Mouse (Mus musculus): ENCODE measurements around the gene Gas7.

Gene Gas7

DNA sequence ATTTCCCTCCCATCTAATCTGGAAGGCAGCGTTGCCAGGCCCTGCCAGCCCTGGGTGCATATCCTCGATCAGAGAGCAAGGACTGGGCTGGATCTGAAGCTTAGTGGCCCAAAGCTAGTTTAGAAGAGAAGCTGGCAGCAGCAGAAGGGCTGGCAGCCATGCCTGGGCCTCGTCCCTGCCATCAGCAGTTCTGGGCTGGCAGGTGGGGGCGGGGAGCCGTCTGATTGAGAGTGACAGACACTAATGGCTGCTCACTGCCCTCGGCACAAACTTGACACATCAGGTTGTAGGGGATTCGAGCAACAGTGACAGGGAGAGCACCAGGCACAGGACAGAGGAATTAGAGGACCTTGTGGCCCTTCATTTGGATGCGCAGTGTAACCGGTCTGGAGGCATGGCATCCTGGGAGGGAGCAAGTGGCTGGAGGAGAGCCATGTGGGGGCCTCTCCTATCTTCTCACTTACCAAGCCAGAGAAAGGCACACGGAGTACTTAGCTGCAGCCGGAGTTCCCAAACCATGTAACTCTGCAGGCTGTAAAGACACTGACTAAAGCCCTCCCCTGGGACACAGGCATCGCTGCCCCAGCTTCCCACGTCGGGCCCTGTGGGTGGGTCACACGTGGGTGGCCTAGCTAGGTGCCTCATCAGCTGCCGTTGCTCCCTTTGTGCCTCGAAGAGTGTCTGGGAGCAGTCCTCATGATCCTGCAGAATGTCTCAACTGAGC, 200.2 kb downstream of the Gas7 start:
- no peak for DNase-seq (ENCODE audit: low read depth)

DNA sequence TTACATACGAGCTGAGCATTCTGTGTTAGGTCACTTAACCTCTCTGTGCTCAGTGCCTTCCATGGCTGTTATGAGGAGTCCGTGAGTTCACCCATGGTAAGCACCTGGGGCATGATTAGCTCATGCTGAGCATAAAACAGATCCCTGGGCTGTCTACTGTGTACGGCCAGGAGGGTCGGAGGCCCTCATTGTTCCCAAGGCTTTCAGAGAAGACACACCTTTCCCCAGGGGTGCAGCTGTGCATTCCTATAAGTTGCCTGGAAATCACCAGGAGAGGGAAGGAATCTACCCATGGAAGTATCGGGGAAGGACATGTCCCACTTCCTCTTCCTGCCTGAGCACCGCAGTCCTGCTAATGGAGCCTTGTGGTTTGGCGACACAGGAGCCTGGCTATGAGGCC, 201.1 kb downstream of the Gas7 start:
- DNase-seq (ENCODE audit: low read depth), result no peak

DNA sequence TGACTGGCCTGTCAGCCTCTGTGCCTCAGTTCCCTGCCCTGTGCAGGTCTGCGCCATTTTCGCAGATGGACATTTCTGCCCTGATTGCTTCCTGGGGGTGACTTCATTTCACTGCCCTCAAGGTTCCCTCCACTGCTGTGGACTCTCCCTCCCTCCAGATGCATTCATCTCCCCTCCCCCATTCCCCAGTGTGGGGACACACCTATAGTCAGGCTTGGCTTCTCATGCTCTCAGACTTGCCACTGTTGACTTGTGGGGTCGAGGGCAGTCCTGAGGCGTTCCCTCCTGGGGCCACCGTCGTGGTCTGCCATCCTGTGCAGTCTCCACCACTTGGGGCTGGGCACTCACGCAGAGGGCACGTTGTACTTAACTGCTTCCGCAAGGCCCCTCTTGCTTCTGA, 201.6 kb downstream of the Gas7 start:
- DNase-seq (ENCODE audit: low read depth), result no peak

DNA sequence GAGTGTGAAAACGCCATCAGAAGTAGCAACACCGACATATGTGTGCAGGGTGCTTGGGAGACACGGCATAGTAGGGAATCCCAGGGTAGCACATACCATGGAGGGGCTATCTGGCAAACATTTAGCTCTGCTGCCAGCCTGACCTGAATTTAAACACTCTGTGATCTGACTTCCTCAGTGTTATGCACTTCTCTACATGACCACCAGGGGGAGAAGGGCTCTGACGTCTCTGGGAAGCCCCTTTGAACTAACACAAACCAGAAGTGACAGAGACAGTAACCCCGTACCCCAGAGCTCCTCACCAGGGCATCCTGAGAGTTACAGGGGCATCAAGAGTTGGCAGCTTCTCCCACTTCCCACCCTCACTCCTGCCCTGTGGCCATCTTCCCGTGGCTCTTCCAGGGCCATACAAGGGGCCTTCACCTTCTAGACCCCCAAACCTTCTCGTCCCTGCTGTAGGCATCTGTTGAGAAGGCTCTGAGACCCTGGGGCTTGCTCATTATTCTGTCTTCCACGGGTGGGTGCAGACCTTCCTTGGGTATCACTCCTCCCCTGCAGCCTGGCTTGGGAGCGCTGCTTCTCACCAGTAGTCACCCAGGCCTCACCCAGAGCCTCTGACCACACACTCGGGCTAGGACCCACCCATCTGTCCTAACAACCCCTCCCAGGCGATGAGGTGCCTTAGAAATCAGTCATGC, 202.6 kb downstream of the Gas7 start:
- DNase-seq (ENCODE audit: low read depth), result peak; percentile 36

DNA sequence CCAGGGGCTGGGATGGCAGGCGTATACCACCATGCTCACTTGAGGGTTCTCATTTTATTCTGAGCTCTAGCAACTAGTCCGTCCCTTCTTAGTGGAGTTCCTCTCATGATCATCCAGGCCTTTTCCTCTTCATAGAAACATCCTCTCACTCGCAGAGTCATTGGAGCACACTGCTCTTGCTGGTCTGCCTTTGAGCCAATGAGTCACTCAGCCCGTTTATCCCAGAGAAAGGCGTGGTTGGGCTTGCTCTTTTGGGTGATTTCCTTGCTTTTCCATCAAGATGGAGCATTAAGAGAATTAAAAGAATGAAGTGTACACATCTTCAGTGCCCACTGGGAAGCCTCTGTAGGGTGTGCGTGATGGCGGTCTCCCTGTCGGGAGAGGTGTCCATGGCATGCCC, 206.2 kb downstream of the Gas7 start:
- DNase-seq (ENCODE audit: low read depth), result no peak

DNA sequence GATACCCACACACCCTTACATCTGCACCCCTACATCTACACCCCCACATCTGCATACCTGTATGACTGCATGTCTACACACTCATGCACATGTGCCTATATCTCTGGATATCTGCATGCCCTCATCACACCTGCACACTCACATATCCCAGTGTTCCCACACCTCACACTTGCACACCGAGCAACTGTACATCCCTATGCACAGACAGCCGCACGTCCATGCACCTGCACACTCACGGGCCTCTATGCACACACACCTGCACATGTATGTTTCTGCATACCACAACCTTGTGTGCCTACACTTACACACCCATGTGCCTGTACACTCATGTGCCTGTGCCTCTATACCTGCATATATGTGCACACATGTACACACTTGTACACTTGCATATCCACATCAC, 208.2 kb downstream of the Gas7 start:
- DNase-seq (ENCODE audit: low read depth), result no peak

DNA sequence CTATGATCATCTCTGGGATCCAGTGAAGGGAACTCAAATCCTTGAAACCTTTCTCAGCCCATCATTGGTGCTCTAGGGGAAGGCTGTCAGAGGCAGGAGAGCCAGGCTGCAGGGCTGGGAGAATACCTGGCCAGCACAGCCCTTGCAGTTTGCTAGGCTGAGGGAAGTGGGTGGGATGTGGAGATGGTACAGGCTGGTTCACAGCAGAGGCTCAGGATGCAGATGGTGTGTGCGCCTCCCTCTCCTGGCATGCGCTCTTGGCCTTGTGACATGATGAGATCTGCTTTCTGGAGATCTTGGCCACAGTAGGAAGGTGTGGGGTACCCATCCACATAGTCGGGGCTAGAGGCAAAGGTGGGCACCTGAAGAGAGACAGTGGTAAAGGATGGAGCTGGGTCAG, 209.0 kb downstream of the Gas7 start:
- DNase-seq (ENCODE audit: low read depth), result no peak

DNA sequence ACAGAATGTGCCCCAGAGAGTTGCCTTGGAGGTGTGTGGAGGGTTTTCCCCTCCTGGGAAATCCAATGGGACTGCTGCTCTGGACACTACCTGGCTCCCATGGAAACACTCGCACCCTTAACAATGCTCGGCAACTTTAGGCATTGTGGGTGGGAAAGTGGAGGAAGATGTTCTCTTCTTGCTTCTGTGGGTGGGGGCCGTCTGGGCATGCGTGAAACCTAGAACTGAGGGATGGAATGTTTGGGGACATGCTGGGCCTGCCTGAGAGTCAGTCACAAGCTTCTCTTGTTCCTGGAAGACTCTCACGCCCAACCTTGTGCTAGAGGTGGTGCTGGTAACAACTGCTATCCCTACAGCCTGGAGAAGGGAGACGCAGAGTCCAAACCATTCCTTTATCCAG, 209.7 kb downstream of the Gas7 start:
- no peak for DNase-seq (ENCODE audit: low read depth)

DNA sequence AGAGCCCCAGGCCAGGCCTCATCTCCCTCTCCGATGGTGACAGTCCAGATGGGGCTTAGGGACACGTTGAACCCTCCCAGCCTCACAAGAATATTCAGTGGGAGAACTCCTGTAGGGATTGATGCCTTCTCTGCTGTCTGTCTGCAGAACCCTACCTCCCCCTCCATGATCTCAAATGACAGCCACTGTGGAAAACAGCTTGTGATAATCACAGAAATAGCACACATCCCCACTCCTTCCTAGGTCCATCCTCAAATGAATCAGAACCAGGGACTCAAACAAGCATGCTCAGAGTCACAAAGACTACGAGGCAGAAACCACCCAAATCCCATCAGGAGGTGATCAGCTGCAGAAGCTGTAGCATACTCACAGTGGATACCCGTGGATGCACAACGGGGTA, 210.9 kb downstream of the Gas7 start:
- DNase-seq (ENCODE audit: low read depth), result no peak

DNA sequence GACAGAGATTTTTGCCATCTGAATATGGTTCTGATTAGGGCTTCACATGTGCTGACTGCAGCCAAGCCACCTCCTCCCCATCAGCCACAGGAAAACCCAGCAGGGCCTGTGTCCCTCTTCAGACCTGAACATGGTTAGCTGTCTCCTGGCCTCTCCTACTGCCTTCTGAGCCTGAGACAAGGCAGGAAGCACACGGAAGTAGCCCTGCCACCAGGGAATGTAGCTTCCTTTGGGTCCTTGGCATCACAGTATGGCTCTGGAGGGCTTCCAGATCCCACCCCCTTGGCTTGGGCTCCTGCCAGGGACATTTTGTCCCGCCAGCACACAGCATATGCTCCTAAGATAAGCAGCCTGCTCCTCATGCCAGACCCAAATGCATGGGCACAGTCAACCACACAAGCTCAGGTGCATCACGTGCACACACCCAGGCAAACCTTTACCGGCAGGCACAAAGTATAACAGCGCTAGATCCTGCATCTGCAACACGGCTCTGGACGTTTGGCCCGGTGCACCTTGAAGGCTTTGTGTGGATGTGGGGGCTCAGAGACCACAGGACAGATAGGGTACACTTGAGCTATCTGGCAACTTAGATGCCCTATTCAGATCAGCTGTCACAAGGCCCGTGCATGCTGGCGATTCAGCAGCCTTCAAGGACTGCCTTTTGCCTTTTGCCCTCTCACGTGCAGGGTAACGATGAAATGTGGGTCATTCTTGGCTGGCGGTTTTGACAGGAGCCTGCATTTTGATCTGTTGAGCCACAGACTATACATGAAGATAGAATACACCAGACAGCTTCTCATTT, 212.5 kb downstream of the Gas7 start:
- DNase-seq (ENCODE audit: low read depth), result no peak

DNA sequence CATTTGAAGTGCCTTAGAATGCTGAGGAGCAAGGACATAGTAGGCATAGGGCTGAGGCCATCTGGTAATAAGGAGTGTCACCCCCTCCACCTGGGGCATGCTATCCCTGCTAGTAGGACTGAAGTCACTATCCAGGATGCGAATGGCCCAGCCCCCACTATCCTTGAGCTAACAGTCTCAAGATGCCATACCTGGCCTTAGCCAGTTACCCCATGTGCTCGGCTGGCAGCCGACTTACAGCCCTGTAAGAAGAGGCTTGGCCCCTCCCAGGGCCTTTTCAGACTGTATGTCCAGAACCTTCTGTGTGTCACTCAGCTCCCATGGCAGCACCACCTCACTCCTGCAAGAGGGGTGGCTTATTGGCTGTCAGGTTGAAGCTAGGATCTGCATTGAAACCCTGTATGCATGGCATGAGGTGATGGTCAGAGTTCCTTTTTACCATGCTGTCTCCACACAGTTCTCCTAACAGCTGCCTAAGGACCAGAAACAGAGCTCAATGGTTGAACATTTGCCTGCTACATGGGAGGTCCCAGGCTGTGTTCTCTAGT, 213.3 kb downstream of the Gas7 start:
- DNase-seq (ENCODE audit: low read depth), result no peak

DNA sequence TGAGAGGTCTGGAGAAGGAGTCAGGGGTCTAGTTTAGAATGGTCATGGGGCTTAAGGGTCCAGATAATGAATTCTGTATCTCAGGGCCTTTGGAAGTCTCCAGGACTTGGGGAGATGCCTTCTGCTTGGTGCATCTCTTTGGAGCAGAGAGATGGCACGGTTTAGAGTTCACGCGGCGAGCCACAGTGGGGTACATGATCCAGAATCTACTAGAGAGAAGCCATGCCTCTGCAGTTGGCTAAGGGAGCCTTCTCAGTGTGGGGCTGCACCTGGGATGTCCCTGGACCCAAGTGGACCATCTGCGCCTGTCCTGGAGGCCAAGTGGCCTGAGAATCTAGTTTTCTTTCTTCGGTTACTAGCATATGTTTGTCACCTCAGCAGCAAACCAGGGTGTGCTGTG, 214.8 kb downstream of the Gas7 start:
- DNase-seq (ENCODE audit: low read depth), result no peak

DNA sequence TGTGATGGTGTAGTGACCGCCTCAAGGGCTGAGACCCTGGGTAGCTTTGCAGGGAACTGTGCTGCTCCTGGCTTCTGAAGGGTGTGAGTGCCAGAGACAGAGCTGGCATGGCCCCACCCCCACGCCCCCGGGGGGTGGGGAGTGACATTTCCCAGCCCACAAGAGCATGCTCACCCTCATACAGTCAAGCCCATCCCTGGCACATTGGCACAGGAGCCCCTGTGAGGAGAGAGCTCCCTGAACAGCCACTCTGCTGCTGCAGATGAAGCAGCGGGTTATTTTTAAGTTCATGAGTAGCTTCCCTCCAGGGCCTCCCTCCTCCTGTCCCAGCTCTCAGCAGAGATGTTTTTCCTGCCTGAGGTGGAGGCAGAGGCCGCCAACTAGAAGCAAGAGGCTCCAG, 216.9 kb downstream of the Gas7 start:
- no peak for DNase-seq (ENCODE audit: low read depth)

DNA sequence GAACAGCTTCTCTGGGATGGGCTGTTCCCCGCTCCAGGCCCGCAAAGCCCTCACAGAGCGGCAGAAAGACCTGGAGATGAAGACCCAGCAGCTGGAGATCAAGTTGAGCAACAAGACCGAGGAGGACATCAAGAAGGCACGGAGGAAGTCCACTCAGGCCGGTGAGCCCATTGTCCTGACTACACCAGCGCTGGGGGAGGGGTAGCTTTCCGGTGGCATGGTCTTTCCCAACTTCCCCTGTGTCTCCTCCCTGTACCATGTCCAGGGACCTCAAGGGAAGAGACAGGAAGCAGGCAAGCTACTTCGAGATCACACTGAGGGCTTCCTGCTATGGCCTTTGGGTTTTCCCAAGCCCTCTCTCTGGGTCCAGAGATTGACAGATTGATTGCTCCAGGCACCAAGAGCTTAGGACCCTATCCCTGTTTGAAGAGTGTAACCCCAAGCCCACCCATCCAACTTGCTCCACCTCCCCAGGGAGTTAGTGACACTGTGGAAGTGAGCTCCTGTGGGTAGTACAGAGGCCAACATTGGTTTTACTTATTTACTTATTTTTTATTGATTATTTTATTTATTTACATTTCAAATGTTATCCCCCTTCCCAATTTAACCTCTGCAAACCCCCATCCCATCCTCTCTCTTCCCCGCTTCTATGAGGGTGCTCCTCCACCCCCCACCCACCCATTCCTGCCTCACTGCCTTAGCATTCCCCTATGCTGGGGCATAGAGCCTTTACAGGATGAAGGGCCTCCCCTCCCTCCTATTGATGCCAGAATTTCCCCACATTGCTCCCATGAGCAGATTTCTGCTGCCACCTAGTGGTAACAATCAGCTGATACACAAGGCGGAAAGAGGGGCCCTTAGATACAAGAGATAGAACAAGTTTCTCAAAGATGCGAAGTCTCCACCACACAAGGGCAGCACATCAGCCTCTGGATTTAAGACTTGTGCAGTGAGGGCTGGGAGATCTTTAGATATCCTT, 220.6 kb downstream of the Gas7 start:
- peak; percentile 37 for DNase-seq (ENCODE audit: low read depth)

DNA sequence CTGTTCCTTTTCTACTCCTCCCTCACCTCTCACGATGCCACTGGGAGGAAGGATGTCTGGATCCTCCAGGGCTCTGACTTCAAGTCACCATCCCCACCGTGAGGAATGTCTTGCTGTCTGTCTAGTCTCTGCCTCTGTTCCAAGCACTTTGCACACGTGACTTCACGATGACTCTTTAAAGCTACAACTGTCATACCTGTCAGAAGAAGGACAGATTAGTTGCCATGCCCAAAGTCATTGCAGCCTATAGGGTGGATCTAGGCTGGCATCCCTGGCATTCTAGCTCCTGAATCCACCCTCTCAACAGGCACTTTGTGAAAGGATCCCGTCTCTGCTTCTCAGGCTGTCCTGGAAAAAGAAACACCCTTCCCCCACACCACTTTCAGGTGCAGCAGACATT, 224.1 kb downstream of the Gas7 start:
- DNase-seq (ENCODE audit: low read depth), result no peak

DNA sequence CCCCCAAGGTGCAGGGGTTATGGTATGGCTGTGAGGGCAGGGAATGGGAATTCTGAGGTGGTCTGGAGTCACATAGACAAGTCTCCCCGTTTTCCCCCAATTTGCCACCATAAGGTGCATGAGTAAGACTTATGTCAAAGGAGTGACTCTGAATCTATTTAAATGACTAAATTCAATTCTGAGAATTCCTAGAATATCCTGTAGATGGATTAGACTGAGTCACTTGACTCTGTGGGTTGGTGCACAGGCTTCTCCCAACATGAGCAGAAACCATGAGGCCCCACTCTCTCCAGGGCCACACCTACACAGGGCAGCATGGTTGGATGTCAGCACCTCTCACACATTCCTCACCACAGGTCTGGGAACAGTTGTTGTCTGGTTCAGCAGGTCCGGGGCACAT, 224.7 kb downstream of the Gas7 start:
- no peak for DNase-seq (ENCODE audit: low read depth)

DNA sequence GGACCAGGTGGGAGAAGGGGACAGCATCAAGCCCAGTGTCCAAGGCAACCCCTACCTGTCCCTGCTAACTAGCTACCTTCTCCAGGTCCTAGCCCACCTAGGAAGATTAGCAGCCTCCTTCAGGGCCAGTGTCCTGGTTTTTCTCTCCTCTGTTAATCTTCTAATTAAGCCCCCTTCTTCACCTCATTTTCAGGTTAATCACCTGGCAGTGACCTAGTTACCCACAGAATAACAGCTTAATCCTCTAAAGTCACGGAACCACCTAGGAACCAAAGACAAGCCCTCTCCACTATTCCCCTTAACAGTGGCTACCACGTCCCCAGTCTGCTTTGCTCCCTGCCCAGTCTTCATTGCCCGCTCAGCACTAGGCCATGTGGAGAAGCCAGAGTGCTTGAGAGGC, 226.6 kb downstream of the Gas7 start:
- no peak for DNase-seq (ENCODE audit: low read depth)

DNA sequence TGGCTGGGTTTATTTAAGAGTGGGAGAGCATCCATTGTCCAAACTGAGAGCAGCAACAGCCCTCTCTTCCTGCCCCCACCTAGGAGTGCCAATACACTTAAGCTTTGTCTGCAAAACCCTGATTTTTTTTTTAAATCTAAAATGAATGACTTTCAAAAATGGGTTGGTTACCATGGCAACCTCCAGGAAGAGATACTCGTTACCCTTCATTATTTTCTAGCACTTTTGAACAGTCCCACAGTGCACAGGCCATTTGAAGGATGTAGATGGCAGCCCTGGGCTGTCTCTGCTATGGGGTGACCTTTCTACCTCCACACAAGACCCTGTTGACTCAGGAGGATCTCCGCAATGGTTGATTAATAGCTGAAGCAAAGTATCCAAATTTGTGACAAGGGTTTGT, 230.9 kb downstream of the Gas7 start:
- DNase-seq (ENCODE audit: low read depth), result no peak

DNA sequence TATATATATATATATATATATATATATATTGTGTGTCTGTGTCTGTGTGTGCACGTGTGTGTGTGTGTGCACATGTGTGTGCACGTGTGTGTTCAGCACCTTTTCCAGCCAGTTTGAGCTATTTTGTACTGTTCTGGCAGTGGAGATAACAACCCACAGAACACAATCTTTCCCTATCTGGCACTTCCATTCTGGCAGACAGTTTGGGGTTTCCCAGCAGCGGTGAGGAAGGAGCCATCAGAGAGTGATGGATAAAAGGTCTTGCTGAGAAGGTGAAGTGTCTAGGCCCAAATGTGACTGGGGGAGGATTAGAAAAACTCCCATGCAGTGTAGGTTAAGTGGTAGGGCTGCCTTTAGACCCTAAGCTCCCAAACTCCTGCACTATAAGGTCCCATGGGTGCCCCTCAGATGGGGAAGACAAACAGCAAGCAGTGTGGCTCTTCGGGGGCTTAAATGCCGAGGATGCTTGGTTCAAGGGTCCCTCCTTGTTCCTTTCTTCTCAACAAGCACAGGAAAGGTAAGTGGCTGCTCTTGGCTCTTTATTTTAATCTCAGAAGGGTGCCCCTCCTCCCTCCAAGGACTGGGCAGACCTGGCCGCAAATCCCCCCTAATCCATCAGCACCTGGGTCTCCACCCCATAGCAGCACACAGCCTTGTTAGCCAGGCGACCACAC, 239.6 kb downstream of the Gas7 start, which contains the start of gene Rcvrn:
Gene Rcvrn (plus strand): TSS at position 624 of the 674 bp plus-strand sequence.
- DNase-seq (ENCODE audit: low read depth), result no peak

DNA sequence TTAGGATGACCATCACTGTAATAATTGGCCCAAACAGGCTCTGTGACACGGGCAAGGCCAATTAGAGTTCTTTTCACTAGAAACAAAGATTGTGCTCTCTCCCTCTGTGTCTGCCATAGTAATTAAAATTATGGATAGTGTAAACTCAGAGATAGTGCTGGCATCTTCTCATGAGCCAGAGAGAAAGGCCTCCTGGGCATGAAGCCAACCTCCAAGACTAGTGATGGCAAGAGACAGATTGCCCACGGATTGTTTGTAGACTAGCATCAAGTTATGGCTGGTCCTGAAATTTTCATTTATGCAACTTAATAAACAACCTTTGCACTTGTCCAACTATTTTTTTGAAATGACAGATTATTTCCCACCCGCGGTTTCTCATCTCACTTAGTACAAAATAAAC, 257.7 kb downstream of the Gas7 start:
- DNase-seq (ENCODE audit: low read depth), result no peak

DNA sequence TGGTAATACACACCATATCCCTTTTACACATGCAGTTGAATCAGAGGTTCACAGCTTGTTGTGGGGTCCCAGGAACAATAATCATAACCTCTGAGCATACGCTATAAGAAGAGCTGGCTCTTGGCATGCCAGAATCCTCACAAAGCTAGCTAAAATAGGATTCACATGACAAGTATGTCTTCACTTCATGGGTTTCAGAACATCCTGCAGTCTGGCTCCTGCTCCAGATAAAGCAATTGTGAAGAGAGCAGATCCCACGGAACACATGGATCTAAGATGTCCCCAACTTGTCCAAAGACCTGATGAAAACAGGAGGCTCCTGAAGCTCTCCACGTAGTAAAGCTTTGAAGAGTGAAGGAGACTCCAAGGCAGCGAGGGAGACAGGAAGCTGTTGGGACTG, 260.1 kb downstream of the Gas7 start:
- no peak for DNase-seq (ENCODE audit: low read depth)
